Mouse (Mus musculus) spleen, adult 12 weeks (tissue): ENCODE data around the gene Rab7b.

Experiments
- DNase-seq: peaks from one replicate; pipeline ENCODE4 v3.0.0; 2022; ENCODE audit warnings: low spot score

Gene Rab7b

DNA sequence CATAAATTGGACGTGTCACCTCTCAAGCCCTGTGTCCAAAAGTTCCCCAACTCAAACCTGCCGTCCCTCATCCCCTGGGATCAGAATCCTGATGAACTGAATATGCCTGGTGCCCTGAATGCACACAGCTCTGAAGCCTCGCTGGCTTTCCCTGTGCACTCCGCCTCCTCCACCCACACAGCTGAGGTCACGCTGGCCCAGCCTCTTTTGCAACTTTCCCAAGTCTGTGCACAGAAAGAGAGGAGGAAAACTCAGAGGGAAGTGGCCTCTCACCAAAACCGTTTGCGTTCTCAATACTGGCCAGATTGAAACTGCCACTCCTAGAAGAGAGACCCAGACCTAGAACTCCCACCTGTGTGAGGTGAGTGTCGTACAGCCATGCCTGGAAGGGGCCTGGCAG is at the start of gene Rab7b:
Gene Rab7b, plus strand, starts transcription at position 221 of the 400 bp plus-strand sequence.
- no peak for DNase-seq

DNA sequence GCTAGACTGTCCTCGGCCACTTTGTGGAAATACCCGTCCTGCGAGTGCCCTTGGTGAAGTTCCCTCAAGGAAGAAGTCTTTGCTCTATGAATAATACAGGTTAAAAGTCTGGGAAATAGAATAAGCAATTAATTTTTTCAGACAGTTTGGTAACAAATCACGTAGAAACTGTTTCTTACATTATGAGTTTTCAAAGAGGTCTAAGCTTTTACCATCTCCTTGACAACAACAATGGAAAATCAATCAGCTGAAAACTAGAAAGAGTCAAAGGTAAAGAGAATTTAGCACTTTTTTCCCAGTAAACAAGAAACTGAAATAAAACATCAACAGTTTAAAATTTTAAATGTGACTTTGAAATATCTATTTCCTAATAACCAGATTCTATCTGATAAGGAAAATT is 48.4 kb upstream of the Rab7b start:
- DNase-seq = no peak

DNA sequence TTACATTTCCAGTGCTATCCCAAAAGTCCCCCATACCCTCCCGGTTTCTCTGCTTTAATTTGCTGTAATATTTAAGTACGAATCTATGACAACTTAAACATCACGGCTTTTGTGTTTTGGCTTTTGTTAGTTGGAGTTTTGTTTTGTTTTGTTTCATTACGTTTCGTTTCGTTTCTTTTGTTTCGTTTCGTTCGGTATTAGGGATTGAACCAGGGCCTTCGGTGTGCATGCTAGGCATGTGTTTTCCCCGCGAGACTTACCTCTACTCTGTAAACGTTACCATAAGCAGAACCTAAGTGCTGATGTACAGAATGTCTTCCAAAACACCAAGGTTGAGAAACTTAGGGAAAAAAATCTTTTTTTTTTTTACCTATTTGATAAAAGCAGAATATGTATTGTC is 46.9 kb upstream of the Rab7b start:
- DNase-seq = no peak

DNA sequence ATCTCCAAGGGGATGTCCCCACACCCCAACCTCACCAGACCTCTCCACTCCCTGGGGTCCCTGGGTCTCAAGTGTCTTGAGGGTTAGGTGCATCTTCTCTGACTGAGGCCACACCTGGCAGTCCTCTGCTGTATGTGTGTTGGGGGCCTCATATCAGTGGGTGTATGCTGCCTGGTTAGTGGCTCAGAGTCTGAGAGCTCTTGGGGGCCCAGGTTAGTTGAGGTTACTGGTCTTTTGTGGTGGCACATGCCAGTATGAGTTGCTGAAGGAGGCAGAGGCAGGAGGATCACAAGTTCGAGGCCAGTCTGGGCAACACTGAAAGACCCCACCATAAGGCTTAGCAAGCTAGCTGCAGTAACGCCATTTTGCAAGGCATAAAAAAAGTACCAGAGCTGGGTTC is 46.2 kb upstream of the Rab7b start:
- no peak for DNase-seq

DNA sequence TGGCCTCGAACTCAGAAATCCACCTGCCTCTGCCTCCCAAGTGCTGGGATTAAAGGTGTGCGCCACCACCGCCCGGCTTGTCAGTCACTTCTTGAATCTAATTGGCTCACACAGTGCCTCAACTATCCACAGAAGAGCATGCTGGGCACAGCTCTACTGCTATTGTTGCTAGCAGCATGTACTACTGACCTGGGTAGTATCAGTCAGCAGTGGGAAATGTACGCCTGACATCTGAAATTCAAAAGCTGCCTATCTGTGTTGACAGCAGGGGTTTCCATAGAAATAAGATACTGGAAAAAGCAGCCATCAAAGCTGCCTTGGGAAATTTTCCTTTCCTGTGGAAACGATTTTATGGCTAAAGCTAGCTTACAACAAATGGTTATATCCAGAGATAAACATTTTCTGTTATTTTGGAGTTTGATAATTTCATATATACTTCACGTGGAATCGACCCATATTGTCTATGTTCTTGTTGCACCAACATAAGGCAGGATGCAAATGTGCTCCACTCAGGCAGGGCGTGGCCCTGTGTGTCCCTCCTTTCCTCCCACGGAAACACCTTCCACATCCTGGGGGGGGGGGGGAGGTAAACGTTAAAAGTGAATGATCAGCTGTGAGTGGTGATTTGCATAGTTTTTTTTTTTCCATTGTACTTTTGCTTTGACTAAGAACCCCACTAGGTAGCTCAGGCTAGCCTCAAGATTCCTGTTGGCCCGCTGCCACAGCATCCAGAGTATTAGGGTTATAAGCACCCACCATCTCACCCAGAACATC is 35.6 kb upstream of the Rab7b start:
- DNase-seq = no peak

DNA sequence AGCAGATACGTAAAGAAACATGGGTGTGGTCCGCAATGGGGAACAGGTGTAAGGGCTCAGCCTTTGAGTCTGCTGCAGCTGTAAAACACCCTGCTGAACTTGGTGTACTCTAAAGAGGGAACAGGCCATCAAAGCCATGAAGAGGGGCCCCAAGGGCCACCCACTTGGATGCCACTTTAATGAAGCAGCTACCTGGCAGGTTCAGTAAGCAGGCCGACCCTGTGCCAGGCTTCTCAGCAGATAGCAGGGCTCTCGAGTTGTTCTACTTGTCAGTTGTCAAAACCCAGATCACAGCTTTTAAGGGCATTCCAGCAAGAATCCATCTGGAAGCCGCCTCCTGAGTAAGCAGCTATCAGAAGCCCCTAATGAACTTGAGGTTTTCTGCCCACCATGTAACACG is 32.9 kb upstream of the Rab7b start:
- DNase-seq = no peak

DNA sequence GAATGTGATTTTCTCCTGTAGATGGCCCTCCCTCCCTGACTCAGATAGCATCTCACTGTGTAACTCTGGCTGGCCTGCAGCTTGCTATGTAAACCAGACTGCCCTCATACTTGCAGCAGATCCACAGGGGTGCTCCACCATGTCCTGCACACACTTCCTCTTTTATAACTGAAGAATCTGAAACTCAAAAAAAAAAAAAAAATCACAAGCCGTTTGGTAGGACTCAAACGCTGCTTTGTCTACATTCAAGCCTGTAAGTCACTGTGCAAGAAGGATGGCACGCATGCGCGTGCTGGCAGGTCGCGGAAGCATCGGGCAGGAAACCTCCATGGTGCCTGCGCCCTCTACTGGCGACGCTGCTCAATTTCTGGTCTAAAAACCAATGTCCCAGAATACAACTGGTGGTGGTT is 30.5 kb upstream of the Rab7b start:
- peak; percentile 85 for DNase-seq

DNA sequence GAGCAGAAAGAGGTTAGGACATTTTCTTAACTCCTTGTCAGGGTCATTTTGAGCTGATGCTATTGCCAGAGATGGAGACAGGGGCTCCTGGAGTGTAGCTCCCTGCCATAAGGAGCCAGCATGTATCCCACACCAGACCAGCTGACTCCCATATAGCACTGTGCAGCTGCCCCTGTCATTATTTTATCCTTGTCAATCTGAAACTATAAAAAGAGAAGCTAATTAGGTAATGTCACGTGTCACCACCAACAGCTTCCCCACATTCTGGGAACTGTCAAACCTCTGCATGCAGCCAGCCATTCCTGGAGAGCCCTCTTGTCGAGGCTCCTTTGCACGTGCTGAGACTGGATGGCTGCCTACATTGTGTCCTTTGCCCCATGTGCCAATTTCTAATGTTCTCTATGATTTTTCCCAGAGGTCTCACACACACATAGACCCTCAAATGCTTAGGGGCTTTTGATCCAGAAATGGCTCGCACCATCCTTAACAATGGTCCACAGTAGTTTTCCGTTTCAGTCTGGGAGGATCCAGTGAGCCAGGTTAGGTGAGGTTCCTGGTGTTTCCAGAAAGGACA is 28.9 kb upstream of the Rab7b start:
- no peak for DNase-seq

DNA sequence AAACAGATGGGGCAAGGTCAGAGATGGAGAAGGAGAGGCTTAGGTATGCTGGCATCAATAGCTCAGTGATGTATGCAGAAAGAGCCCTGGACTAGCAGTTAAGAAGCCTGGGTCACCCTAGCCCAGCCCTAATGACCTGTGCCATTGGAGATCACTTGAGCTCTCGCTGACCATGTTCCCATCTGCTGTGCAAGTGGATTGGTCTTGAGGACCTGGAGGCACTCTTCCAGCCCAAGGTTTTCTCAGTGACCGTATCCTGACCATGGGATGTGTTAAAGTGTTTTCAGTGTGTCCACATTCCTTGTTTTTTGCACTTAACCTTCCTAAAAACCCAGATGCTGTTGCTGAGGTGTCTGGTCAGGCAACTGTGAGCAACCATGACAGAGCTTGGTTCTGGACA is 28.2 kb upstream of the Rab7b start:
- no peak for DNase-seq

DNA sequence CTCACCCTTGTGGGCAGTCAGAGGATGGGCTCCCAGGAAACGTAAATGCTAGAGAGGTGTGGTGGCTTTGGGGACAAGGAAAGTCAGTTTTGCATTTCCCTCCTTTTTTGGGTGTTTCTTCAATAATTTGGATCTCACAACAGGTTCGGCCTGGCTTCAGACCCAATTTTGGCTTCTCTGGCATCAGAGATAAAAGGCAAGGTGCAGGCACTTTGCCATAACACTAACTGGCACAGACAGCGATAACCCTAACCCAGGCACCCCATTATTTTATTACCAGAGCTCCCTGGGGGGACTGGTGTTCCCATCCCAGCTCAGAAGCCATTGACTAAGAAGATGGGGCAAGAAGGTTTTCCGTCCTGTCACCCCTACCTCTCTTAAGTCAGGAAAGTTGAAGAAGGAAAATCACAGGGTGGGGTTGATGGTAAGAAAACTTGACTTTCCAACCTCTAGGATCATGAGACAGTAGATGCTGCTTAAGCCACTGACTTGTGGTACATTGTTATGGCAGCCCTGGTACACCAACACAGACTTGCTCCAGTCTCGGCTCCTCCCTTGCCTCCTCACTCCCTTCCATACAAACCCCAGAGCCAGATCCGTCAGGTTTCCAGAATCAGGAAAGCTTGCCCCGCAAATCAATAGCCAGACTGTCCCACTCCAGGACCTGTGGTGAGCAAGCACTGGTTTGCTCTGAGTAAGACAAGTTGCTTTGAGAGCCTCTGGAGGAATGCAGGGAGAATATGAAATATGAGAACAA is 27.6 kb upstream of the Rab7b start:
- peak; percentile 58 for DNase-seq

DNA sequence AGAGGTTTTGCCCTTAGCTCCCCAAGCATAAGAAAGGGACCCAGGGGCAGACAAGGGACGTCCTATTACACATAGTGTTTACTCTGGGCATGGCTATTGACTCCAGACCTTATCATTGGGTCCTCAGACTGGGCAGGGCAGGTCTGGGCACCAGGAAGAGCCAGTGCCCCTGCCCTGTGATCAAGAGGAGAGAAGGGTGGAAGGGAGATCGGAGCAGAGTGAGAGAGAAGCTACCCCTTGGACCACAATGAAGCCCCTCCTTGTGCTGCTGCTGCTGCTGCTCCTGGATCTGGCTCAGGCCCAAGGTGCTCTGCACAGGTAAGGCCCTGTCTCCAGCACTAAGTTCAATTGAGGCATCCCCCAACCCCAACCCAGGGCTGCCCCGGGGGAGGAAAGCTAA is 26.7 kb upstream of the Rab7b start:
- DNase-seq = no peak

DNA sequence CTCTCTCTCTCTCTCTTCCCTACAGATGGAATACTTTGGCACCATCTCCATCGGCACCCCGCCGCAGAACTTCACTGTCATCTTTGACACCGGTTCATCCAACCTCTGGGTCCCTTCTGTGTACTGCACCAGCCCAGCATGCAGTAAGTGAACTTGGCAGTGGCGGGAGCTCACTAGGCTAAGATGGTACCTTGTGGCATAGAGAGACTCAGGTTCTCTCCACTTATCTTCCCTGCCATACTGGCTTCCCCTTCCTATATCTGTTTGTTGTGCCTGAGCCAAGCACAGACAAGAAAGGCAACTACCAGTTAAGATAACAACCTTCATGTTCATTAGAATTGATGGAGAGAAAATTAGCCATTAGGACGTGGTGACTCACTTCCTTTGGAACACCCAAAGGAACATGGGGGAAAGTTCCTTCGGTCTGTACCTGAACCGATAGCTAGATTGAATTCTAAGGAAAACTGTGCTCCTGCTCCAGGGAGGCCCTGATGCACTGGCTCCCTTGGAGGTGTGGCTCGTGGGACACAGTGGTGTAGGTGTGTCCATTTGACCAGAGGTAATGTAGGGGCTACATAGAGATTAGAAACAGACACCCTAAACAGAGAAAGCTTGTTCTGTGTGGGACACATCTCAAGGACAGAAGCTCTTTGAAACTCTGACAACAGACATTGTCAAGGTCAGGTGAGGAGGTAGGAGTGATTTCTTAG is 25.1 kb upstream of the Rab7b start:
- DNase-seq = no peak

DNA sequence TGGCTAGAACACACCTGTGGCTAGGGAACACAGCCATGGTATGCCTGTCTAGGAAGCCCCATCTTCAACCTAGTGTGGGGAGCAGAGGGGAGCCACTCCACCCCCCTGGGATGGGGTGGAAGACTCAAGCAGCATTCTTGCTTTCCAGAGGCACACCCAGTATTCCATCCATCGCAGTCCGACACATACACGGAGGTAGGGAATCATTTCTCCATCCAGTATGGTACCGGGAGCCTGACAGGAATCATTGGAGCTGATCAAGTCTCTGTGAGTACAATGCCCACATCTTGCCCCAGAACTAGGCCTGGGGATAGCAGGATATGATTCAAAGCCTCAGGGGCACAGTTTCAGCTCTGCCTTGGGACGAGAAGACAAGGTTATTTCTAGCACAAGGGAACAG is 24.4 kb upstream of the Rab7b start:
- no peak for DNase-seq

DNA sequence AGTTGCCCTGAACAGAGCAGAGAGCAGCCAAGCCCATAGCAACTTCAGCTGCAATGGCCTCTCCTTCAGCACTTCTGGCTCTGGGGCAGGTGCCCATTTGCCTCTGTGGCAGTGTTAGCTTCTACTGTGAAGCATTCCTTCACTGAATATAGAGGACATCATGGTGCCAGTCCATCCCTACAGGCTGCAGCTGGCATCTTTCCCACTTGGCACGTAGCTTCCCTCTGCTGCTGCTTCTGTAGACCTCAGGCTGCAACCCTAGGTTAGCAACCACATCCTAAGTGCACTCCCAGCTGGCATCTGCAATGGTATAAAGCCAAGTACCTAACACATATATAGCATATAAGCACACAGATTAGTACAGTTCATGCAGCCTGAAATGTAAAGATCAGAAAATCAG is 22.6 kb upstream of the Rab7b start:
- peak; percentile 0 for DNase-seq

DNA sequence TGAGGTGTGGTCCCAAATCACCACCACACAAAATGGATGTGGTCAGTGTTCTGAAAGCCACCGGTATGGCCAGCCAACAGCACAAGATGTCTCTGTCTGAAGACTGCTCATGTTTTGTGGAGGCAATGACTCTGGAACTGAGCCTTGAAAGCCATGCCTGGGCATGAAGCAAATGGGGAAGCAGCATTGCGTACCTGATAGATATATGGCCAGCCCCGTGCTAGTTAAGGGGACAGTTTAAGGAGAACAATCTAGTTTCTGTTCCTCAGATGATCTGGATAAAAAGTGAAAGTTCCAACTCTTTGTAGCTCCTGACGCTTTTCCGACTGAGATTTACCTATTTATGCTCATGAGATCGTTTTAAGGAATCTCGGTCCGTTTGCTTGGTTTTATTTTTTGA is 17.4 kb upstream of the Rab7b start:
- DNase-seq = no peak

DNA sequence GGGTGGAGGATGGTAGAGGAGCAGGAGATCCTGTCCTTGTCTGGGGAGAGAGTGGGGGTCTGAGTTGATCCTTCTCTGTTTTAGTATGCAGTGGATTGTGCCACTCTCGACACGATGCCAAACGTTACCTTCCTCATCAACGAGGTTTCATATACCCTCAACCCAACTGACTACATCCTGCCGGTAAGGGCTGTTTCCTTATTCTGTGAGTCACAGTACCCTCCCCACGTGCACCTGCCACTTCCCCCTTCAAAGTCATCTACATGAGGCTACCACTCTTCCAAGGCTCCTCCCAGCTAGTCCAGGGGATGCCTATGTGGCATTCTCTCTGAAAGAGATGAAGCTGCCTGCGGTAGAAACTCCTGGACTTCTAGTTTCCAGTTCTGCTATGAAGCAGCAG is 16.1 kb upstream of the Rab7b start:
- no peak for DNase-seq

DNA sequence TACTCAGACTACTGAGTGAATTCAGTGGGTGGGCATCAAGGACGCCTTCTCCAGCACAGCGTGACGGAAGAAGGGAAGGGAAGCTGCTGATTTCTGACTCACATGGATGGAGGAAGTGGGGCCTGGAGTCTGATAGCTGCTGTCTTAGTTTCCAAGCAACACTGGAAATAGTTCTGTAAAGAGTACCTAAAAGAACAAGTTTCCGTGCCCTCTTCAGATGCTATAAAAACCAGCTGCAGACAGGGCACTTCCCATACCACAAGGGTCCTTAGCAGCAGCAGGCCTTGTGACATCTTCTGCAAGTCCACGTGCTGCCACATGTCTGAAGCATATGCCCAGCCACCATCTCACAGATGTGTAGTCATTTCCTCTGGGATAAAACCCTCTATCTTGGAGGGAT is 8.9 kb upstream of the Rab7b start:
- DNase-seq = no peak

DNA sequence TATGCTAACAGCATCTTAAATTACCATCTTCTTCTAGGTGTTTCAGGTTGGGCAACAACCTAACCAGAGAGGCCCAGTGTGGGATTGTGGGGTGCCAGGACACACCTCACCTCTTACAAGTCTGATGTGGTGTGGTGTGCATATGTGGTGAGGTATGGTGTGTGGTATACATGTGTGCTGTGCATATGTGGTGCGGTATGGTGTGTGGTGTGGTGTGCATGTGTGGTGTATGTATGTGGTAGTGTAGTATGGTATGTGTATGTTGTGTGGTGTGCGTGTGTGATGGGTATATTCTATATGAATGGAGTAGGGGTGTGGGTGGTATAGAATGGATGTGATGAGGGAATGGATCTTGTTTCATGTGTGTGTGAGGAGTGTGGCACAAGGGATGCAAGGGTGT is 756 bp upstream of the Rab7b start:
- no peak for DNase-seq

DNA sequence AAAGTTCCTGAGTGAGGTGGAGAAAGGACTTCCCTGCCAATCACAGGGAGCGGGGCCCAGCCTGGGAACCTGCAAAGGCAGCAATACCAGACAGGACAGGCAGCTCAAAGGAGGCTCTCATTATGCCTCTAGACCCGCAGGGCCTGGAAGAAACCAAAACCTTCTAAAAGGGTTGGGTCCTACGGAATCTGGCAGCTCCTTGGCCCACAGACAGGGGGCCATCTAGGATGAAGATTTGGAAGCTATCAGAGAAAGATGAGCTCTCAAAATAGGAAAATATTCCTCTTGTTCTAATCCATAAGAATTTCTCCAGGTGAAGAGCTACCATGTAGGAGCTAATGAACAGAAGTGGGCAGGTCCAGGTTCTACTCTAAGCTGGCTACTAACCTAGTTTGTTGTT is 521 bp downstream of the Rab7b start:
- no peak for DNase-seq

DNA sequence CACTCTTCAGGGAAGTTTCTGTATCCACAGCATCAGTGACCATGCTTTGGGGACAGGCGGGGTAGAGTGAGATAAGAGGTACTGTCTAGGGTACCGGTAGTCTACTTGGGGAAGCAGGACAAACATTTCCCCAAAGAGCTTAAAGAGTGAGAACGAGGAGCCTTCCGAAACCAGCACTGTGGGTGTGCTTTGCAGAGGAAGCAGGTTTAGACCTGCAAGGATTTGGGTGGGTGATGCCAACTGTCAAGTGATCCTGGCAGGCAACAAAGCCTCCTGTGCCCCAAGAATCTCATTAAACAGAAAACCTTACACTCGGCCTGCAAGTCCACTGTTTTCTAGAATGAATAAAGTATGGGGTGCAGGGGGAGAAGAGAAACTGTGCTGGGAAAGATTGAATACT is 1.4 kb downstream of the Rab7b start:
- DNase-seq = no peak

DNA sequence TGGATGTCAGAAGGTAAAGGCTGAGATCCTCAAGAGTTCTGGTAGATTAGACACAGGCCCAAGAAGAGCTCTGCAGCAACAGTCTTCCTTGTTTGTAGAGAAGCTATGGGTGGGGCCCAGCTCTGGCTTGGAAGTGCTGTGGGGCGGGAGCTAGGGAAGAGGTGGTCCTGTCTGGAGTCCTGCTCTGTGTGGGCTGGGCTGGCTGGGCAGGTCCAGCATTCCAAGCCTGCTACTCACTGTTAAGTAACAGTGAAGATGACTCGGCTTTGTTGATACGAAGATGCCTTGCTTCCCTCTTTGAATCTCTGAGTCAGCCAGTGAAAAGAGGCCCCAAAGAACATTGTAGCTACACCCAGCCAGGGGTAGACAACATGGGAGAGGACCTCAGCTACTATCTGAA is 1.9 kb downstream of the Rab7b start:
- DNase-seq = no peak

DNA sequence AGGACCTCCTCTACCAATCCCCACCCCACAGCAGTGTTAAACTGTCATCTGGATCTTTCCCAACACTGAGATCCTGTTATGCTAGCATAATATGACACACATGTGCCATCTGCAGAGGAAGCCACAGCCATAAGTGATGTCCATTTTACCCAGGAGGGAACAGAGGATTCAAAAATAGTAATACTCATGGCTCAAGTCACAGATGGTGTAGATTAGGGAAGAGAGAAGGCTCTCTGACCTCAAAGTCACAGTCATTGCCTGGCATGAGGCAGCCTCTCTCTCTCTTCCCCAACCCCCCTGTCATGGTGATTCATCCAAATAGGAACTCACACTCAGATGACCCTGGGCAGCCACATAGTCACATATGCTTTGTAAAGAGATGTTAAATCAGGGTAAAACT is 2.9 kb downstream of the Rab7b start:
- DNase-seq = no peak

DNA sequence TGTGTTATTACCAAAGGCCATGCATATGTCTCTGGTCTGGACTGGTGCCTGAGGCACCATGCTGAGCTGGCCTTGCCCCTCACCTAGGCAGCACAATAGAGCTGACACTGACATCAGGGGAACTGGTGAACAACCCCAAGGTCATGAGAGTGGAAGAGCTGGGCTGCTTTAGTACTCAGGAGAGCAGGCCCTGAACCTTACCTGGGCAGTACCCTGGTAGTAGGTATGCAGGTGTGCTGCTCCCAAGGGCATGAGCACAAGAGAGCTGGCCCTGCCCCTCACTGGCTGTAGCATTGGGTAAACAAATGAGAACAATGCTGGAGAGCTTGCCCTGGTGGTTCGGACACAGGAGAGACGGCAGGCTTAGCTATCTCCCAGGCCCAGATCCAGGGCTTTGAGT is 6.8 kb downstream of the Rab7b start:
- no peak for DNase-seq
